Mouse (Mus musculus): ENCODE results near the gene Cyb5b. TPM values are rescaled to one million over a fixed set of nuclear protein-coding genes. Genes with fewer than 3 reads are reported as not detected.
A peak's percentile ranks its signal among the peaks of the same experiment; 100 is the strongest.

Gene Cyb5b
- polyA plus RNA-seq, 1 experiment from 2014 or later: 116 TPM

DNA sequence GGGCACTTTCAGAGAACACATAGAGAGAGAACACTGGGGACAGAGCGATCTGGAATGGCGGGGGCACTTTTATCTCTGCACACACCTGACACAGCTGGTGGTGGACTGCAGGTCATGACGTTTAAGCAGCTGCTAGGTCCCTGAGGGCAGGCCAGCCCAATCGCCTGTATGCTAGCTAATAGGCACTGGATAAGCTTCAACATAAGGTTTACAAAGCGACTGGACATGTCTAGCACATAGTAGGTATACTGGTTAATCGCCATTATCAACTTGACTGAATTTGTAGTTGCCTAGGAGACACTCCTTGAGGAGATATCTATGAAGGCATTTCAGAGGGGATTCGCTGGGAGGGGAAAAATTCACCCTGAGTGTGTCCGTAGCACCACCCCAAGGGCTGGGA is 26.1 kb upstream of the Cyb5b start:
- Histone ChIP-seq H3K27ac (peak overlapping the region; percentile 89), H3K27me3 (ENCODE audit: insufficient read depth, low read length) (no peaks in the 10 kb centered on the region), H3K4me3 (replicated peaks; ENCODE audit: low read depth, low read length) (no peak overlapping the region), H3K4me1 (replicated peaks; ENCODE audit: insufficient read depth, low read length) (peaks cover 25% of the 10 kb centered on the region), H3K9me3 (replicated peaks; ENCODE audit: low read length) (no peaks in the 10 kb centered on the region), H3K36me3 (ENCODE audit: insufficient read depth, low read length) (no peaks in the 10 kb centered on the region), H3K4me2 (ENCODE audit: low read length) (no peak overlapping the region), H3K9ac (ENCODE audit: low read depth, low read length) (no peak overlapping the region)
- ATAC-seq (replicated peaks; ENCODE audit: low FRiP score, low read depth) (no peak), DNase-seq (ENCODE audit: low spot score) (no peak)
- TF ChIP-seq CTCF (IDR thresholded peaks at IDR 0.05; ENCODE audit: low read depth): no peak
- WGBS: 71% methylated on average over 8 of the region's 8 CpGs

DNA sequence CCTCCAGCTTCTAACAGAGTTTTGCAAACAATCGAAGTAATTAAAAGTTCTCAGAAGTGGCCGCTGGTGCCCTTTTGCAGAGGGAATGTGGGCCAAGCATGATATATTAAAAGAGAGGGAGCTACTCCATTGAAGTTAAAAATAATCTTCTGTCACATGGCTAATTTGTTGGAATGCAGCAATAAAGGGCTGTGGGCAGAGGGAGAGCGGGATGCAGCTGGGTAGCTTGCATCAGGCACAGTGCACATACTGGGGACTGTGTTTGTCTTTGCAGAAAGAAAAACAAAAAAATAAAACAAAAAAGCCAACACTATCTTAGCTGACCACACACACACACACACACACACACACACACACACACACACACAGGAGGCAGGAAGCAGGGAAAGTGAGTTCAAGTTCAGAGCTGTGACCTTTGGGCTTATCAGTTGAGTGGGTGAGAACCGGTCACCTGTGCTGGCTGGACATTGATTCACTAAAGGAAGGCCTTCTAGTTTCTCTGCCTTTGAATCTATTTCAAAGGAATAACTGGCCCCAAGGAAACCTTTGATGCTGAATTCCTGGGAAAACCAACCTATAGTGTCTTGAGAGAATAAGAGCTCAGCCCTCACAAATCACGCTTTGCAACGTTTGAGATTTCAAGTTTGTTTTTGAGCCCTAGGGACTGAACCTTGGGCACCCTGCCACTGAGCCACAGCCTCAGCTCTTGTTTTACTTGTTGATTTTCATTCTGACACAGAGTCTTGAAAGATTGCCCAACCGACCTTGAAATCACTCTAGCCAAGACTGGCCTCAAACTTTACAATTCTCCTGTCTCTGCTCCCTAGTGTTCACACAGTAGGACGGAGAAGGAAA is 21.0 kb upstream of the Cyb5b start:
- DNase-seq (ENCODE audit: low spot score) (peak; percentile 90), ATAC-seq (replicated peaks; ENCODE audit: low FRiP score, low read depth) (peak; percentile 70)
- no peaks in the 10 kb centered on the region for H3K9me3 ChIP-seq (replicated peaks; ENCODE audit: low read length)
- WGBS: 19% methylated on average over 8 of the region's 8 CpGs
- no peaks in the 10 kb centered on the region for H3K36me3 ChIP-seq (ENCODE audit: insufficient read depth, low read length)
- H3K9ac ChIP-seq (ENCODE audit: low read depth, low read length): no peak overlapping the region
- H3K4me1 ChIP-seq (replicated peaks; ENCODE audit: insufficient read depth, low read length): peaks cover 34% of the 10 kb centered on the region
- H3K4me3 ChIP-seq (replicated peaks; ENCODE audit: low read depth, low read length): no peak overlapping the region
- H3K27ac ChIP-seq: peak overlapping the region; percentile 86
- TF ChIP-seq CTCF (IDR thresholded peaks at IDR 0.05; ENCODE audit: low read depth): no peak
- no peak overlapping the region for H3K4me2 ChIP-seq (ENCODE audit: low read length)
- no peaks in the 10 kb centered on the region for H3K27me3 ChIP-seq (ENCODE audit: insufficient read depth, low read length)

DNA sequence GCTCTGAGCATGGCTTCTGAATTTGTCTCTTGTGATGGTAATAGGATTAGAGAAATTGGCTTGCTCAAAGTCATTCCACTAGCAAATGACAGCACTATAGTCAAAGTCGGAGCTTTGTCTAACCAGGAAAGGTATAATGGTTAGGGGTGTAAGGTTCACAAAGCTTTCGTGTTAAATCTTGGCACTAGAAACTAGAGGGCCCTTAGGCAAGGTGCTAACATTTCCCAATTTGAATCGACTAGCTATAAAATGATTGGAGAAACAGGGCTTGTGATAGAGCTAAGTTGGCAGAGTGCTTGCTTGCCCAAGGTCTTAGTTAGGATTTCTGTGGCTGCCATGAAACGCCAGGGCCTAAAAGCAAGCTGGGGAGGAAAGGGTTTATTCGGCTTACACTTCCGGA is 20.4 kb upstream of the Cyb5b start:
- Histone ChIP-seq H3K9me3 (replicated peaks; ENCODE audit: low read length) (no peaks in the 10 kb centered on the region), H3K4me3 (replicated peaks; ENCODE audit: low read depth, low read length) (no peak overlapping the region), H3K36me3 (ENCODE audit: insufficient read depth, low read length) (no peaks in the 10 kb centered on the region), H3K27ac (peak overlapping the region; percentile 86), H3K9ac (ENCODE audit: low read depth, low read length) (no peak overlapping the region), H3K27me3 (ENCODE audit: insufficient read depth, low read length) (no peaks in the 10 kb centered on the region), H3K4me1 (replicated peaks; ENCODE audit: insufficient read depth, low read length) (peaks cover 32% of the 10 kb centered on the region), H3K4me2 (ENCODE audit: low read length) (no peak overlapping the region)
- WGBS: 54% methylated on average over 6 of the region's 6 CpGs
- ATAC-seq (replicated peaks; ENCODE audit: low FRiP score, low read depth): no peak
- no peak for TF ChIP-seq CTCF (IDR thresholded peaks at IDR 0.05; ENCODE audit: low read depth)
- DNase-seq (ENCODE audit: low spot score): no peak

DNA sequence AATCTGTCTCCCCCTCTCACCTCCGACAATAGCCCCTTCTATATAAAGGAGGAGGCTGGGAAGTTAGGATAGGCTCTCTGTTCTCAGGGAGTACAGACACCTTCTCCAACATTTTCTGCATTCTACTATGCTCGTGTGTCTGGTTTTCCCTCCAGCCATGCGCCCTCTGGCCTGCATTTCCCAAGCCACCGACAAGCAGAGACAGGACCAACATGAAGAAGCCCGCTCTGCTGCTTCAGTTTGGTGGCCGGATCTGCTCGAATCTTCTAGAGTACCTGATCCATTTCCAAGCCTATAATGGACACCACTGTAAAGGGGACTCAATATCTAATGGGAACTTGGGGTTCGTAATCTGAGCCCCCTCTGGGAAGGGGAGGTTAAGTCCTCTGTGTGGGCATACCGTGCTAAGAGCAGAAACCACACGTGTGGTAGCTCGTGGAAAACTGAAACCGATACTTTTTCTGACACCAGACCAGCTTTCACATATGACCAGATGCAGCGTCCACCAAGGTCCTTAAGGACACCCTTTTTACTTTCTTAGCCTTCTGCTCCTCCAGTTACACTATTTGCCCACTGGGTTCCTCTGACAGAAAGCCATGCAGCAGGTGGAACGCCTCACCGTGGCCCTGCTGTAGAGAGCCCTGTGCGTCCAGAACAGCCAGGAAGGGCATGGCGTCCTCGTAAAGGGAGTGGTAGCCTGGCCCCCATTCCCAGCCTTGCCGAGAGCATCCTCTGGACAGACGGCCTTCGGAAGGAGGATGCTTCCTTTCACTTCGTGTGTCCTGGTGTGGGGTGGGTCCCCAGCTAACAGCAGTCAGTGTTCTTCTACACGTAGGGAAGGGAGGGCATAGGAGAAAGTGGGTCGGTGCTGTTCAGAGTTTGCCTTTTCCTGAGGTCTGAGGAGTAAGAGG is 17.6 kb upstream of the Cyb5b start:
- 49% methylated on average over 24 of the region's 24 CpGs for WGBS
- Histone ChIP-seq H3K4me2 (ENCODE audit: low read length) (no peak overlapping the region), H3K9ac (ENCODE audit: low read depth, low read length) (no peak overlapping the region), H3K27ac (peak overlapping the region; percentile 83), H3K4me1 (replicated peaks; ENCODE audit: insufficient read depth, low read length) (peaks cover 37% of the 10 kb centered on the region), H3K9me3 (replicated peaks; ENCODE audit: low read length) (no peaks in the 10 kb centered on the region), H3K36me3 (ENCODE audit: insufficient read depth, low read length) (no peaks in the 10 kb centered on the region), H3K27me3 (ENCODE audit: insufficient read depth, low read length) (no peaks in the 10 kb centered on the region), H3K4me3 (replicated peaks; ENCODE audit: low read depth, low read length) (no peak overlapping the region)
- ATAC-seq (replicated peaks; ENCODE audit: low FRiP score, low read depth) (0 out of 2 replicates have a peak, but pooled peaks have one; percentile 14), DNase-seq (ENCODE audit: low spot score) (peak; percentile 34)
- TF ChIP-seq CTCF (IDR thresholded peaks at IDR 0.05; ENCODE audit: low read depth): no peak

DNA sequence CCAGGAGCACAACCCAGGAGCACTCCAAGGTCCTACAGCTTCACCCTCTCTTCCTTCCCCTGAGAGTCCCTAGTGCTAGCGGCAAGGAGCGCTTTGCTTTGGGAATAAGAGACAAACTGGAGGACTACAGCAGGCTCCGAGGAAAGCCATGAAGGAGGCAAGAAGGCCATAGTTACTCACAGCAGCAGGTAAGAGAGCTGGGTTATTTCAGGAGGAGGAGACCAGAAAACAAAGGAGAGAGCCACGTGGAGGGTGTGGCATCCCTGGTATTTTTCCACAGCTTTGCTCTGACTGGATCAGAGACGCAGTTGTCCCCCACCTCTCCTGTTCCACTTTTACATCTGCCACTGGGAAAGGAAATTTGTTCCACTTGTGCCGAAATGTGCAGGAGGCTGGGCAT is 16.6 kb upstream of the Cyb5b start:
- Histone ChIP-seq H3K27ac (peak overlapping the region; percentile 83), H3K4me3 (replicated peaks; ENCODE audit: low read depth, low read length) (no peak overlapping the region), H3K9me3 (replicated peaks; ENCODE audit: low read length) (no peaks in the 10 kb centered on the region), H3K9ac (ENCODE audit: low read depth, low read length) (no peak overlapping the region), H3K4me2 (ENCODE audit: low read length) (no peak overlapping the region), H3K4me1 (replicated peaks; ENCODE audit: insufficient read depth, low read length) (peaks cover 34% of the 10 kb centered on the region), H3K36me3 (ENCODE audit: insufficient read depth, low read length) (no peaks in the 10 kb centered on the region), H3K27me3 (ENCODE audit: insufficient read depth, low read length) (no peaks in the 10 kb centered on the region)
- DNase-seq (ENCODE audit: low spot score) (peak; percentile 50), ATAC-seq (replicated peaks; ENCODE audit: low FRiP score, low read depth) (no peak)
- no peak for TF ChIP-seq CTCF (IDR thresholded peaks at IDR 0.05; ENCODE audit: low read depth)
- WGBS: 45% methylated on average over 6 of the region's 6 CpGs

DNA sequence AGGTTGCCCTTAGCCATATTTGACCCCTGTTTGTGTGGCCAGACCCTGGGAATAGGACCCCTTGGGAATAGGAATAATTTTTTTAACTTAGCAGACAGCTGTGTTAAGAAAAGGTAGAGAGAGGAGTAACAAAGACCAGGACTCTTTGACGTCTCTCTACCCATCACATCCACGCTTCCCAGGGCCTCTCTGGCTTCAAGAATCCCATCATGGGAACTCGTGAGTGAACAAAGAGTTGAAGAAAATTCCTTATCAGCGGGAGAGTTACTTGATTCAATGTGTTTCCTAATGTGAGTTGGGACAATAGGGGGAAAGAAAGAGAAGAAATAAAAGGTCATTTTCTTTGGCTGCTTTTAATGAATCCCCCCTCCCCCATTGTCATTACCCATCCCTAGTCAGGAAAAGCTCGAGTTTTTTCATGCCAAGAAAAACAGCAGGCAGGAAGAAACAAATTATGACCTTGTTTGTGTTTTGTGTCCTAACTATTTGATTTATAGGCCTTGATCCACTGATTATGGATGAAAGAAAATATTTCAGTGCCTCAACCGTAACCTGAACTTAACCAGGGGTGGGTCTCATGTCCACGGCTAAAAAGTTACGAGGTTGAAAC is 14.3 kb upstream of the Cyb5b start:
- peak overlapping the region; percentile 86 for H3K27ac ChIP-seq
- WGBS: 29% methylated on average over 8 of the region's 8 CpGs
- no peak for TF ChIP-seq CTCF (IDR thresholded peaks at IDR 0.05; ENCODE audit: low read depth)
- DNase-seq (ENCODE audit: low spot score): peak; percentile 87
- no peak for ATAC-seq (replicated peaks; ENCODE audit: low FRiP score, low read depth)
- H3K36me3 ChIP-seq (ENCODE audit: insufficient read depth, low read length): no peaks in the 10 kb centered on the region
- H3K9me3 ChIP-seq (replicated peaks; ENCODE audit: low read length): no peaks in the 10 kb centered on the region
- H3K4me1 ChIP-seq (replicated peaks; ENCODE audit: insufficient read depth, low read length): peaks cover 17% of the 10 kb centered on the region
- no peak overlapping the region for H3K4me3 ChIP-seq (replicated peaks; ENCODE audit: low read depth, low read length)
- H3K27me3 ChIP-seq (ENCODE audit: insufficient read depth, low read length): no peaks in the 10 kb centered on the region
- no peak overlapping the region for H3K9ac ChIP-seq (ENCODE audit: low read depth, low read length)
- no peak overlapping the region for H3K4me2 ChIP-seq (ENCODE audit: low read length)

Measured in kidney, postnatal 0 days (tissue).